Mouse (Mus musculus) liver, postnatal 0 days (tissue): ENCODE measurements around the gene Crabp1. TPM values are rescaled to one million over a fixed set of nuclear protein-coding genes. Genes with fewer than 3 reads are reported as not detected.

Source experiments
- ATAC-seq: fragments of 200-750 bp; cut with Nextera tagmentation; 2 replicates; pipeline ENCODE4 v1.8.0; 2017; ENCODE audit warnings: mild to moderate bottlenecking, moderate library complexity
- DNase-seq: peaks from one replicate; pipeline ENCODE4 v3.0.0-alpha.2; 2016
- H3K27ac ChIP-seq: fragments of 300-500 bp; sonication (generic); 2 replicates; pipeline ENCODE4 v1.5.1; 2014; ENCODE audit warnings: antibody characterized with exemption, moderate library complexity, mild to moderate bottlenecking, low read depth
- H3K27me3 ChIP-seq: fragments of 300-500 bp; sonication (generic); 2 replicates; pipeline ENCODE4 v1.6.1; 2014; ENCODE audit warnings: low read length, control low read depth, mixed read lengths; ENCODE audit not compliant: insufficient read depth
- H3K36me3 ChIP-seq: fragments of 300-500 bp; sonication (generic); replicated peaks from 2 replicates; pipeline ENCODE4 v1.6.1; 2014; ENCODE audit warnings: mild to moderate bottlenecking, control low read depth, low read length, moderate library complexity, mixed read lengths; ENCODE audit not compliant: insufficient read depth
- H3K4me1 ChIP-seq: fragments of 300-500 bp; sonication (generic); 2 replicates; pipeline ENCODE4 v1.6.1; 2014; ENCODE audit warnings: antibody characterized with exemption, mild to moderate bottlenecking, control low read depth; ENCODE audit not compliant: insufficient read depth
- H3K4me2 ChIP-seq: fragments of 300-500 bp; sonication (generic); 2 replicates; pipeline ENCODE4 v1.6.1; 2014; ENCODE audit warnings: low read depth, mild to moderate bottlenecking, low read length, moderate library complexity, mixed read lengths
- H3K4me3 ChIP-seq: fragments of 300-500 bp; sonication (generic); 2 replicates; pipeline ENCODE4 v1.5.1; 2014; ENCODE audit warnings: low read depth, low read length
- H3K9ac ChIP-seq: fragments of 300-500 bp; sonication (generic); replicated peaks from 2 replicates; pipeline ENCODE4 v1.6.1; 2014; ENCODE audit warnings: mild to moderate bottlenecking, moderate library complexity
- H3K9me3 ChIP-seq: fragments of 300-500 bp; sonication (generic); 2 replicates; pipeline ENCODE4 v1.6.1; 2016; ENCODE audit warnings: mild to moderate bottlenecking, control low read depth, low read length, mixed read lengths
- CTCF ChIP-seq: sonication (generic); IDR thresholded peaks from 2 replicates; pipeline ENCODE4 v1.5.1; 2016; ENCODE audit warnings: antibody characterized with exemption, low read depth
- EP300 ChIP-seq: IDR thresholded peaks from 2 replicates; pipeline ENCODE4 v1.6.1; 2016; ENCODE audit warnings: antibody characterized with exemption, low read depth, mild to moderate bottlenecking
- WGBS: fragments of 180-500 bp; shearing (Covaris S2); extraction: QIAGEN DNeasy Blood & Tissue Kit; methylation state at CpG from one replicate; pipeline ENCODE4 v1.1.7; 2014; ENCODE audit not compliant: insufficient replicate concordance; 5-methylcytosine and 5-hydroxymethylcytosine counted together
- polyA plus RNA-seq: library from polyadenylated mRNA; unstranded; fragments of >200 nt; fragmentation: Nextera tagmentation; extraction: Ambion mirVana; gene quantifications from 2 replicates; pipeline ENCODE4 v1.2.1, GENCODE M21; 2015

Crabp1 gene
- polyA plus RNA-seq, 1 experiment from 2014 or later = not detected

- H3K9me3 ChIP-seq = no peaks in the 10 kb centered on the region
- ATAC-seq = no peak
- WGBS = 59% methylated on average over 6 of the region's 6 CpGs
- no peak overlapping the region for H3K4me2 ChIP-seq
- no peaks in the 10 kb centered on the region for H3K27me3 ChIP-seq
- TF ChIP-seq CTCF (no peak), EP300 (no peak)
- no peak overlapping the region for H3K27ac ChIP-seq
- no peak overlapping the region for H3K9ac ChIP-seq
- H3K4me1 ChIP-seq = no peaks in the 10 kb centered on the region
- no peaks in the 10 kb centered on the region for H3K36me3 ChIP-seq
- no peak for DNase-seq
- H3K4me3 ChIP-seq = no peak overlapping the region
Measured at GRCm38 (mm10) chr9:54802749-54803679, 38.5 kb downstream of the Crabp1 start.

- no peaks in the 10 kb centered on the region for H3K9me3 ChIP-seq
- no peaks in the 10 kb centered on the region for H3K36me3 ChIP-seq
- DNase-seq = no peak
- no peak overlapping the region for H3K27ac ChIP-seq
- H3K27me3 ChIP-seq = no peaks in the 10 kb centered on the region
- H3K4me3 ChIP-seq = no peak overlapping the region
- H3K4me1 ChIP-seq = no peaks in the 10 kb centered on the region
- H3K4me2 ChIP-seq = no peak overlapping the region
- no peak for ATAC-seq
- H3K9ac ChIP-seq = no peak overlapping the region
- TF ChIP-seq EP300 = no peak
- no peak for TF ChIP-seq CTCF
- WGBS = 67% methylated on average over 5 of the region's 5 CpGs
Measured at GRCm38 (mm10) chr9:54804351-54804750, 39.8 kb downstream of the Crabp1 start.

GRCm38 (mm10) chr9:54807761-54808160 lies 43.2 kb downstream of the Crabp1 start:
- no peak overlapping the region for H3K4me2 ChIP-seq
- no peak for DNase-seq
- no peaks in the 10 kb centered on the region for H3K4me1 ChIP-seq
- no peaks in the 10 kb centered on the region for H3K27me3 ChIP-seq
- no peak overlapping the region for H3K27ac ChIP-seq
- TF ChIP-seq CTCF = no peak
- no peak for TF ChIP-seq EP300
- H3K36me3 ChIP-seq = no peaks in the 10 kb centered on the region
- H3K9me3 ChIP-seq = no peaks in the 10 kb centered on the region
- WGBS = 64% methylated on average over 4 of the region's 4 CpGs
- no peak overlapping the region for H3K9ac ChIP-seq
- H3K4me3 ChIP-seq = no peak overlapping the region
- ATAC-seq = no peak

- Histone ChIP-seq H3K27me3 (no peaks in the 10 kb centered on the region), H3K27ac (no peak overlapping the region), H3K36me3 (no peaks in the 10 kb centered on the region), H3K9ac (no peak overlapping the region), H3K9me3 (no peaks in the 10 kb centered on the region), H3K4me1 (no peaks in the 10 kb centered on the region), H3K4me3 (no peak overlapping the region), H3K4me2 (no peak overlapping the region)
- TF ChIP-seq CTCF = no peak
- WGBS = 45% methylated on average over 4 of the region's 4 CpGs
- ATAC-seq = no peak
- DNase-seq = no peak
Measured at GRCm38 (mm10) chr9:54809953-54810352, 45.4 kb downstream of the Crabp1 start.

- Histone ChIP-seq H3K27me3 (no peaks in the 10 kb centered on the region), H3K4me2 (no peak overlapping the region), H3K9ac (no peak overlapping the region), H3K36me3 (no peaks in the 10 kb centered on the region), H3K9me3 (no peaks in the 10 kb centered on the region), H3K4me3 (no peak overlapping the region), H3K27ac (no peak overlapping the region), H3K4me1 (no peaks in the 10 kb centered on the region)
- DNase-seq (no peak), ATAC-seq (no peak)
- TF ChIP-seq EP300 (no peak), CTCF (no peak)
- 66% methylated on average over 10 of the region's 10 CpGs for WGBS
Measured at GRCm38 (mm10) chr9:54816508-54817201, 52.1 kb downstream of the Crabp1 start.

GRCm38 (mm10) chr9:54821442-54822100 lies 57.0 kb downstream of the Crabp1 start:
- no peak overlapping the region for H3K4me2 ChIP-seq
- TF ChIP-seq EP300 = no peak
- peak; percentile 75 for TF ChIP-seq CTCF
- 60% methylated on average over 5 of the region's 5 CpGs for WGBS
- H3K27me3 ChIP-seq = no peaks in the 10 kb centered on the region
- ATAC-seq (no peak), DNase-seq (peak; percentile 21)
- no peaks in the 10 kb centered on the region for H3K36me3 ChIP-seq
- no peaks in the 10 kb centered on the region for H3K9me3 ChIP-seq
- H3K27ac ChIP-seq = no peak overlapping the region
- no peak overlapping the region for H3K4me3 ChIP-seq
- no peaks in the 10 kb centered on the region for H3K4me1 ChIP-seq
- no peak overlapping the region for H3K9ac ChIP-seq

Other genes starting within 250 kb of the Crabp1 start
- gene Sh2d7, start 225.8 kb upstream of the Crabp1 start, polyA plus RNA-seq = not detected in 2 replicates
- 0.99 and 1.3 TPM in 2 replicates for gene Cib2, start 204.5 kb upstream of the Crabp1 start, polyA plus RNA-seq
- gene Idh3a, start 178.4 kb upstream of the Crabp1 start, polyA plus RNA-seq = 74.6 and 79.2 TPM in 2 replicates
- gene Acsbg1, start 102.9 kb upstream of the Crabp1 start, polyA plus RNA-seq = 0.12 and 0.13 TPM in 2 replicates
- 6.0 and 6.8 TPM in 2 replicates for gene Dnaja4, start 65.9 kb upstream of the Crabp1 start, polyA plus RNA-seq
- 72.1 and 75.4 TPM in 2 replicates for gene Wdr61, start 30.2 kb upstream of the Crabp1 start, polyA plus RNA-seq
- gene Ireb2, start 99.0 kb downstream of the Crabp1 start, polyA plus RNA-seq = 6.5 and 7.5 TPM in 2 replicates
- 13.7 and 14.0 TPM in 2 replicates for gene Hykk, start 152.5 kb downstream of the Crabp1 start, polyA plus RNA-seq
- 113 and 118 TPM in 2 replicates for gene Psma4, start 186.0 kb downstream of the Crabp1 start, polyA plus RNA-seq
- gene AY074887, start 186.2 kb downstream of the Crabp1 start, polyA plus RNA-seq = 0.39 and 0.44 TPM in 2 replicates
- not detected in 2 replicates for gene Chrna5, start 216.1 kb downstream of the Crabp1 start, polyA plus RNA-seq